Mouse (Mus musculus) midbrain, embryonic 13.5 days (tissue): Measurements from ENCODE around the gene Rccd1. TPM values are rescaled to one million over a fixed set of nuclear protein-coding genes. Genes with fewer than 3 reads are reported as not detected.

Experiments used
- ATAC-seq: fragments of 200-750 bp; cut with Nextera tagmentation; 2 replicates; pipeline ENCODE4 v1.8.0; 2017; ENCODE audit warnings: mild to moderate bottlenecking, moderate TSS enrichment, moderate library complexity
- H3K27ac ChIP-seq: fragments of 300-500 bp; sonication (generic); 2 replicates; pipeline ENCODE4 v1.5.1; 2015; ENCODE audit warnings: inconsistent platforms, mild to moderate bottlenecking, moderate library complexity
- H3K27me3 ChIP-seq: fragments of 300-500 bp; sonication (generic); 2 replicates; pipeline ENCODE4 v1.6.1; 2015; ENCODE audit warnings: mild to moderate bottlenecking, inconsistent platforms
- H3K36me3 ChIP-seq: fragments of 300-500 bp; sonication (generic); 2 replicates; pipeline ENCODE4 v1.6.1; 2015; ENCODE audit warnings: mild to moderate bottlenecking, inconsistent platforms
- H3K4me1 ChIP-seq: fragments of 300-500 bp; sonication (generic); replicated peaks from 2 replicates; pipeline ENCODE4 v1.6.1; 2015; ENCODE audit warnings: inconsistent platforms
- H3K4me2 ChIP-seq: fragments of 300-500 bp; sonication (generic); replicated peaks from 2 replicates; pipeline ENCODE4 v1.6.1; 2015; ENCODE audit warnings: moderate library complexity, mild to moderate bottlenecking, inconsistent platforms
- H3K4me3 ChIP-seq: fragments of 300-500 bp; sonication (generic); replicated peaks from 2 replicates; pipeline ENCODE4 v1.5.1; 2015; ENCODE audit warnings: mild to moderate bottlenecking, inconsistent platforms
- H3K9ac ChIP-seq: fragments of 300-500 bp; sonication (generic); replicated peaks from 2 replicates; pipeline ENCODE4 v1.6.1; 2015; ENCODE audit warnings: mild to moderate bottlenecking, inconsistent platforms
- H3K9me3 ChIP-seq: fragments of 300-500 bp; sonication (generic); 2 replicates; pipeline ENCODE4 v1.6.1; 2016; ENCODE audit warnings: mild to moderate bottlenecking, inconsistent platforms
- WGBS: fragments of 180-500 bp; shearing (Covaris S2); methylation state at CpG from one replicate; pipeline ENCODE4 v1.1.7; 2015; 5-methylcytosine and 5-hydroxymethylcytosine counted together
- polyA plus RNA-seq: library from polyadenylated mRNA; unstranded; fragments of >200 nt; fragmentation: Nextera tagmentation; extraction: Ambion mirVana; gene quantifications from 2 replicates; pipeline ENCODE4 v1.2.1, GENCODE M21; 2015

Gene Rccd1
- polyA plus RNA-seq, 1 experiment from 2014 or later = 13.6 TPM

DNA sequence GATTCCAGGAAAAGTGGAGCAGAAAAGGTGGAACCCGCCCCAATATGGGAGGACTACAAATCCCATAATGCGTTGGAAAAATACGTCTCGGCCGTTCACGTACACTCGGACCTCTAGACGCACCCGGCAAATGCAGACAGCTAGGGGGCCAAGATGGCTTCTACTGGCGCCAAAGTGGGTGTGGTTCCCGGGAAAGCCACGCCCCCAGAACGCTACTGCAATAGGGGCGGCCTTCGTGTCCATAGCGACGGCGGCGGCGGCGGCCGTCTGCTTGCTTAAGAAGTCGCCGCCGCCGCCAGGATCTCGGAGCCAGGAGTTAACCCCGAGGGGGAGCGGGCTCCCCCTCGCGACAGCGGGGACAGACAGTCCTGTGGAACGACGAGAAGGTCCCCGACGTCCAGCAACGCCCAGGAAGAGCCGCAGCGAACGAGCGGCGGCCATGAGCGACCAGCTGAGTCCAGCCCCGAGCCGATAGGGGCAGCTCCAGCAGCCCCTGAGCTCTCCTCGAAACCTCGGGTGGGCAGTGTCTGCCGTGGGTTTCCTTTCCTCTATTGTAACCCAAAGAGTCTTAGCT, 78.0 kb downstream of the Rccd1 start, which contains the start of gene Ttll13:
Ttll13 (plus strand) TSS at position 229 of the 574 bp plus-strand sequence.
- Histone ChIP-seq H3K4me1 (no peaks in the 10 kb centered on the region; the same call in 1 of the 2 replicates), H3K4me2 (peak within 1 kb of the TSS; percentile 58), H3K9me3 (no peaks in the 10 kb centered on the region), H3K9ac (peak within 1 kb of the TSS; percentile 72), H3K27ac (peak within 1 kb of the TSS; percentile 89), H3K36me3 (peaks cover 2% of the 10 kb centered on the region; the same call in 1 of the 2 replicates), H3K27me3 (peaks cover 2% of the 10 kb centered on the region; the same call in 1 of the 2 replicates), H3K4me3 (peak within 1 kb of the TSS; percentile 56)
- peak; percentile 98 for ATAC-seq
- WGBS = under 1% methylated on average over 48 of the region's 48 CpGs

GRCm38 (mm10) chr7:80244851-80245250, 79.4 kb downstream of the Rccd1 start:
- no peak overlapping the region for H3K27ac ChIP-seq
- no peak overlapping the region for H3K9ac ChIP-seq
- H3K9me3 ChIP-seq = no peaks in the 10 kb centered on the region
- H3K27me3 ChIP-seq = no peaks in the 10 kb centered on the region
- no peak overlapping the region for H3K4me2 ChIP-seq
- no peaks in the 10 kb centered on the region; the same call in 1 of the 2 replicates for H3K4me1 ChIP-seq
- no peak for ATAC-seq
- WGBS = 95% methylated on average over 4 of the region's 4 CpGs
- H3K36me3 ChIP-seq = peaks cover 15% of the 10 kb centered on the region
- no peak overlapping the region for H3K4me3 ChIP-seq

Other genes with a start within 250 kb of the Rccd1 start
- 291 and 296 TPM in 2 replicates for gene Idh2, start 209.1 kb downstream of the Rccd1 start, polyA plus RNA-seq
- 22.8 and 24.0 TPM in 2 replicates for gene Sema4b, start 137.6 kb downstream of the Rccd1 start, polyA plus RNA-seq
- gene Cib1, start 91.6 kb downstream of the Rccd1 start, polyA plus RNA-seq = 30.1 and 38.1 TPM in 2 replicates
- 4.2 and 4.3 TPM in 2 replicates for gene Gdpgp1, start 91.6 kb downstream of the Rccd1 start, polyA plus RNA-seq
- gene Ttll13, start 78.1 kb downstream of the Rccd1 start, polyA plus RNA-seq = 1.9 and 2.0 TPM in 2 replicates
- 63.8 and 64.3 TPM in 2 replicates for gene Ngrn, start 63.2 kb downstream of the Rccd1 start, polyA plus RNA-seq
- gene Vps33b, start 54.8 kb downstream of the Rccd1 start, polyA plus RNA-seq = 25.1 and 25.2 TPM in 2 replicates
- 75.2 and 78.9 TPM in 2 replicates for gene Prc1, start 30.0 kb downstream of the Rccd1 start, polyA plus RNA-seq
- gene Unc45a, start 16.6 kb upstream of the Rccd1 start, polyA plus RNA-seq = 52.5 and 58.6 TPM in 2 replicates
- 22.6 and 26.4 TPM in 2 replicates for gene Hddc3, start 18.6 kb upstream of the Rccd1 start, polyA plus RNA-seq
- 19.4 and 21.3 TPM in 2 replicates for gene Man2a2, start 46.9 kb upstream of the Rccd1 start, polyA plus RNA-seq
- 3.0 and 5.0 TPM in 2 replicates for gene Fes, start 63.5 kb upstream of the Rccd1 start, polyA plus RNA-seq
- gene Furin, start 81.0 kb upstream of the Rccd1 start, polyA plus RNA-seq = 3.2 and 3.6 TPM in 2 replicates
- gene Blm, start 210.7 kb upstream of the Rccd1 start, polyA plus RNA-seq = 16.6 and 18.2 TPM in 2 replicates